Mouse (Mus musculus) telencephalon, adult 2 months (tissue): Measurements from ENCODE around the gene C1qtnf4.
"Not testable (repeated sequence)": the region's sequence is repeated elsewhere in the genome, so short reads cannot be mapped to it uniquely, and the experiment has no call there.

Source experiments
- DNase-seq: peaks from one replicate; pipeline ENCODE4 v3.0.0-alpha.2; 2011; ENCODE audit warnings: low read depth, low spot score

C1qtnf4 gene

GRCm38 (mm10) chr2:90881824-90882223 is 3.8 kb upstream of the C1qtnf4 start:
- no peak for DNase-seq

DNA sequence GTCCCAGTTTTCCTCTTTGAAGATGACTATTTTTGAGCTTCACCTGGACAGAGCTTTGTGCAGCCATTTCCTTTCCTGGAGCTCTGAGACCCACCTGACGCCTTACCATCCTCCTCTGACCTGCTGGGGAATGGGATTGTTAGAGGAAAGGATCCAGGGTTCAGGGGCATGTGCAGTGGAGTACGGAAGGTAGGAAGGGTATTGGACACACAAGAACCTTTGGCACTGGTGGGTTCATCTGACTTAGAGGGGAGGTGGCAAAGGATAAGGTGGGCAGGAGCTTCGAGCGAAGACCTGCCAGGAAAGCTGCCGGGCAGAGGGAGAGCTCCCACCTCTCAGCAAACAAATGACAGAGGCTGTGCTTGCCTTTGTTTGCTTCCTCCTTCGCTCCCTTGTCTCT is 776 bp downstream of the C1qtnf4 start:
- DNase-seq = no peak

DNA sequence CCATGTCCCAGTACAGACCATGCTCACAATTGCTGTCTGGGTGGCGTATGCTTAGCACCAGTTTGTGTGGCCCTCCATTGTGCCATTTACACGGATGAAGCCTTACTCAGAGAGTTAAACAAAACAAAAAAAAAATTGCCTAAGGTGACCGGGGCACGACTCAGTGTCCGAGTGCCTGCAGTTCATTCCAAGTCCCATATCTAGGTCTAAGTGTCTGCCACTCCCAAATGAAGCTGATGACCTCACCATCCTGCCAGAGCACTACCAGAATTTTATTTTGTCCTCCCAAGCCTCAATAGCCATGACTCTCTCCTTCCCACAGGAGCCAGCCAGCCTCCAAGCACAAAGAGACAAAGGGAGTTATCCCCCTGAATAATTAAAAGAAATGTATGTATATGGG is 2.0 kb downstream of the C1qtnf4 start:
- DNase-seq = no peak

GRCm38 (mm10) chr2:90889550-90890548 is 4.2 kb downstream of the C1qtnf4 start:
- no peak for DNase-seq

DNA sequence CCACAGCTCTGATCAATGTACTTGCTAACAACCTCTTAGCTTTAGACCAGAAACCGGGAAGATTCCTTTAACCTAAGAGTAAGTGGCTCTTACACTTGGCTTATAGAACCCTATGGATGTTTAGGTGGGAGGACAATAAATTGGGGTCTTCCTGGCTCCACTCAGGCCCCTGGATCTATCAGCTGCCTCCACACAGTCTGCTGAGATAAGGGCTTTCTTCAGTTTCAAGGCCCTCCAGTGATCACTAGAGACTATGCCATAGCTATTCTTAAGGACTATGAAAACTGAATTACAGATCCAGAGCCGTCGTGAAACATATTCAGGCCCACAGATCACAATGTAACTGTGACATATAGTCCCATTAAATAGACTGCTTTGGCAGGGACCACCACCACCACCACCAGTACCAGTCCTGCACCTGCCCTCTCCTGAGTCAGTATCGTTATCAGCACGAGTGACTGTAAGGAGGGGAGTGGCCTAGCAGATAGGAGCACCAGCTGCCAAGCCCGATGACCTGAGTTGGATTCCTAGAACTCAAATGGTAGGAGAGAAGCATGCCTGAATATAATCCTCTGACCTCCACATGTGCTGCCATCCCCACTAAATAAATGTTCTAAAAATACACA is 8.1 kb downstream of the C1qtnf4 start:
- no peak for DNase-seq

GRCm38 (mm10) chr2:90894299-90894677 is 8.6 kb downstream of the C1qtnf4 start:
- not testable (repeated sequence) for DNase-seq

GRCm38 (mm10) chr2:90903398-90903797 is 17.7 kb downstream of the C1qtnf4 start:
- no peak for DNase-seq

- DNase-seq = peak; percentile 86
Observed at GRCm38 (mm10) chr2:90904076-90904855, 18.6 kb downstream of the C1qtnf4 start, which contains the start of the genes Kbtbd4 and Ndufs3. Gene Kbtbd4 (plus strand): TSS chr2:90904740. Gene Ndufs3 (minus strand): TSS chr2:90904827.

GRCm38 (mm10) chr2:90904856-90905224 is 19.2 kb downstream of the C1qtnf4 start:
- no peak for DNase-seq

GRCm38 (mm10) chr2:90906721-90907120 is 21.1 kb downstream of the C1qtnf4 start:
- no peak for DNase-seq

DNA sequence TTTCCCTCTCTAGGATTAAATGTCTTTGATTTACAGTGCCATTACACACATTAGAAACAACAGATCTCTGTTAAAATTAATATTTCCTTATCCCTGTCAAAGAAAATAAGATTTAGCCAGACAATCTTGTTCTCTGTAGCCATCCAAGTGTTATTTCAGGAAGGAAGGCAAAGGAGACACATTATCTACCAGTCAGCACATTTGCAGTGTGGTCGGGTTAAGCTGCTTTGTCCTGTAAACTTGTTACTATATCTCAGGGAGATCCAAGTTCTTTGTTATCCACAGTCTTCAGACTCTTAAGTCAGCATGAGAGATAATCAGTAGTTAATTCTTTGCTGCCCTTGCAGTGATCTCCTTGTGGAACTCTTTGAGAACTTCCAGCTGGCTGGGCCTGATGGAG is 25.2 kb downstream of the C1qtnf4 start:
- no peak for DNase-seq

DNA sequence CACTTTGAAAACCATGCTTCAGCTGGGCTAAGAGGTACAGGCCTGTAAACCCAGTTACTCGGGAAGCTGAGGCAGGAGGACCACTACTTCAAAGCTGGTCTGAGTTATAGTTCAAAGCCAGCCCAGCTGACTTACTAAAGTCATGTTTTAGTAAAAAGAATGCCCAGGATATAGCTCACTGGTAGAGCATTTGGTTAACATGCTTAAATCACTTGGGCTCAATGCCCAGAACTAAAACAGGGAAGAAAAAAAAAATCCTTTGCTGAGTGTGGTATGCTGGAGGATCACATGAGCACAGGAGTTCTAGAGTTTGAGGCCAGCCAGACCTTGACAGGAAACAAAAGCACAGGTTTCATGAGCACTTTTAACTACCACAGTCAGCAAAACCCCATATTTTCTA is 26.0 kb downstream of the C1qtnf4 start:
- no peak for DNase-seq

- DNase-seq = no peak
Observed at GRCm38 (mm10) chr2:90913671-90914070, 28.0 kb downstream of the C1qtnf4 start.

GRCm38 (mm10) chr2:90915516-90915915 is 29.9 kb downstream of the C1qtnf4 start:
- no peak for DNase-seq

- no peak for DNase-seq
Observed at GRCm38 (mm10) chr2:90916560-90917232, 31.0 kb downstream of the C1qtnf4 start.

DNA sequence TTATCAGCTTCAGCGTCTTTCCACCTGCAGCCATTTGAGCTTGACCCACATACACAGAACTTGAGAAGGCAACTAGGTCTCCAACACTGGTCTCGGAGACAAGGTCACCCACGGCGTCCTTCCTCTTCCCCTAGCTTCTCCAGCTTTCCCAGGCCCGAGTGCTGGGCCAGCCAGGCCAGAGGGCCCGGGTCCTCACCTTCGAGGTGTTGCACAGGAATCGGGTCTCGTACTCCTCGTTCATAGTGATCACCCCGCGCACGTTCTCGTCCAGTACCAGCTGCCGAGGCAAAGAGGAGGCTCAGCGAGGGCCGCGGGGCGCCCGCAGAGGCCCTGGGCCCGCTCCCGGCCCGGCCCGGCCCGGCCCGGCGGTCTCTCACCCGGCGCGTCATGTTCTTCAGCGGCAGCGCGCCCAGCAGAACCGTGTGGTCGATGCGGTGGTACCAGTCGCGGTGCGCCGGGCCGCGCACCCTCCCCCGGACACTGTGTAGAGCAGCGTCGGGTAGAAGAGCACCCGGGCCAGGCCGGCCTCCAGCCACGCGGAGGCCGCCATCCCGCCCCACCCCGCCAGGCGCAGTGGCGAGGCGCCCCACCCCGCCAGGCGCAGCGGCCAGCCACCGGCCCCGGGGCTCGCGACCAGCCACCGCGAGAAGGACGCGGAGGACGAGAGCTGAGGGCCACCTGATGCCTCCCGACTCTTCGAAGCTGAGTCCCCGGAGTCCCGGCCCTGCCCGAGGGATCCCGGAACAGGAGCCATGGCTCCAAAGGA is 31.8 kb downstream of the C1qtnf4 start:
- no peak for DNase-seq

DNA sequence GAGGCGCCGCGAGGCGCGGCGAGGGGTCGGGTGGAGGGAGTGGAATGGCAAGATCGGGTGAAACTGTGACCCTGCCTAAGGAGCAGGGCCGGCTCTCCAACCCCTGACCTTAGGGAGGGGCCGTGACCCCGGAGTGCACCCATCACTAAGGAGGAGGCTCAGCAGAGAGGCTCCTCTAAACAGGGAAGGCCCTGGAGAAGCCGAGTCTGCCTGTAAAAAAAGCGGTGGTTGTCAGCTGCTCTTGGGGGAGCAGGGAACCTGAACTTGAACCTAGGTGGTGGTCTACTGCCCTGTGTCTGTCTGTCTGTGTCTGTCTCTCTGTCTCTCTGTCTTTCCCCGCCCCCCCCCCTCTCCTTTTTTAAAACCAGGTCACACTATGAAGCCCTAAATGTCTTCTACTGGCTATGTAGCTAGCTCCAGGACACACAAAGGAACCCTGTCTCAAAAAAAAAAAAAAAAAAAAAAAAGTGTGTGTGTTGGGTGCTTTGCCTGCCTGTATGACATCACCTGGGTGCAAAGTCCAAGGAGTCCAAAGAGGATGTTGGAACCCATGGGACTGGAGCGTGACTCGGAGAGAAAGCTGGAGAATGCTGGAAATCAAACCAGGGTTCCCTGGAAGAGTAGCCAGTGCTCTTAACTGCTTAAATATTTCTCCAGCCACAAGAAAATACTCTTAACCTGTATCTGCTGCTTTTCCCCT is 32.5 kb downstream of the C1qtnf4 start:
- no peak for DNase-seq

DNA sequence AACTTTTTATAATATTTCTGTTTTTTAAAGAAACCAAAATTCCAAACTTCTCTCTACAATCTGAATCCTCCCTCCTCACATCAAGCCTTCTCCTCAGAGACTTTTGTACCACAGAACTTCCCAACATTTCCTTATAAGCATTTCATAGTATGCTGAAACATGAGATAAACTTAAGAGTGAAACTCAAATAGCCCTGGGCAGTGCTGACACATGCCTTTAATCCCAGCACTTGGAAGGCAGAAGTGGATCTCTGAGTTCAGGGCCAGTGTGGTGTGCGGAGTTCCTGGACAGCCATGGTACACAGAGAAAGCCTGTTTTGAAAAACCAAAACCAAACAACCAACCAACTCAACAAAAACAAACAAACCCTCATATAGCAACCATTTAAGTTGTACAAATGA is 35.5 kb downstream of the C1qtnf4 start:
- DNase-seq = no peak

DNA sequence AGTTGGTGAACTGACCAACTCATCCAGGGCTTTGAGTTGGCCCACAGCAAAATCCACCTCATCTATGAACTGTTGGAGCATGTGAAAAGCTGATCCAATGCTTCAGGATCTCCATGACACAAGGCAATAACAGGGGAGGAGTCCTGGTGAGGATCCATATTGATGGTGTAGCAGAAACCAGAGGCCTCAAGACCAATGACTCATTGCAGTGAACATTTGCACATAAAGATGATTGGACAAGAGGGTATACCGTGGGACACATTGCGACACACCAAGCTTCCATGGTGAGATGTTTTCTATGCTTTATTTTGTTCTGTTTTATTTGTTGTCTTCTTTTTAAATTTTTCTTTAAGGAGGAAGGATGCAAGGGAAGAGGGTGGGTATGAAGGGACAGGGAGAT is 37.0 kb downstream of the C1qtnf4 start:
- DNase-seq = no peak

DNA sequence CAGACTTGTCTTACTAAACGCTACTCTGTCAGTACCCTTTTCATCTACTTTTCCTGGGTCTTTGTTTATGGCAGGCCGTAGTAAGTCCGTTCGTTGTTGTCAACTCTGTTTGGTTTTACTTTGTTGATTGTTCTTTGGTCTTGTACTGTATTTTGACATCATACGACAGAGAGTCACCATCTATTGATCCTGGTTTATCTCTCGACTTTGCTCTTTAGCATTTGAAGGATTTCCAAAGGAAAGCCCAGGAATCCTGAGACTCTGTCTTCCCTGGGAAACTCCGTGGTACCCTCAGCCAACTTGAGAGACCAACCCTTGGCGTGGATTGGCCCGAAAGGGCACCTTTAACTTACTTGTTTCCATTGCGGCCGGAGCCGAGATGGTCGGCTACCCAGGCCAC is 42.9 kb downstream of the C1qtnf4 start:
- DNase-seq = no peak
